Mouse (Mus musculus): ENCODE measurements around the gene Herc1. TPM values are rescaled to one million over a fixed set of nuclear protein-coding genes. Genes with fewer than 3 reads are reported as not detected.

The Herc1 gene
- polyA plus RNA-seq, 1 experiment from 2014 or later = 27.3 TPM

GRCm38 (mm10) chr9:66520299-66520698, 170.0 kb downstream of the Herc1 start:
- Histone ChIP-seq H3K4me1 (replicated peaks) (no peaks in the 10 kb centered on the region), H3K4me2 (no peak overlapping the region), H3K4me3 (replicated peaks) (no peak overlapping the region), H3K9ac (no peak overlapping the region), H3K36me3 (replicated peaks) (peaks cover 76% of the 10 kb centered on the region), H3K27me3 (no peaks in the 10 kb centered on the region), H3K27ac (replicated peaks) (no peak overlapping the region), H3K9me3 (replicated peaks) (no peaks in the 10 kb centered on the region)
- WGBS (ENCODE audit: insufficient replicate concordance) = 90% methylated on average over 4 of the region's 4 CpGs
- ATAC-seq (ENCODE audit: insufficient read depth) = no peak

GRCm38 (mm10) chr9:66521595-66521994, 171.3 kb downstream of the Herc1 start:
- WGBS (ENCODE audit: insufficient replicate concordance) = 90% methylated on average over 3 of the region's 3 CpGs
- H3K9ac ChIP-seq = no peak overlapping the region
- no peak for ATAC-seq (ENCODE audit: insufficient read depth)
- H3K4me2 ChIP-seq = no peak overlapping the region
- no peaks in the 10 kb centered on the region for H3K9me3 ChIP-seq (replicated peaks)
- no peak overlapping the region for H3K4me3 ChIP-seq (replicated peaks)
- H3K27me3 ChIP-seq = no peaks in the 10 kb centered on the region
- H3K27ac ChIP-seq (replicated peaks) = no peak overlapping the region
- H3K4me1 ChIP-seq (replicated peaks) = no peaks in the 10 kb centered on the region
- peaks cover 74% of the 10 kb centered on the region for H3K36me3 ChIP-seq (replicated peaks)

GRCm38 (mm10) chr9:66542785-66543184, 192.5 kb downstream of the Herc1 start:
- peaks cover 61% of the 10 kb centered on the region for H3K36me3 ChIP-seq (replicated peaks)
- H3K27me3 ChIP-seq = no peaks in the 10 kb centered on the region
- ATAC-seq (ENCODE audit: insufficient read depth) = no peak
- H3K4me3 ChIP-seq (replicated peaks) = no peak overlapping the region
- H3K4me1 ChIP-seq (replicated peaks) = no peaks in the 10 kb centered on the region
- no peaks in the 10 kb centered on the region for H3K9me3 ChIP-seq (replicated peaks)
- no peak overlapping the region for H3K9ac ChIP-seq
- no peak overlapping the region for H3K27ac ChIP-seq (replicated peaks)
- H3K4me2 ChIP-seq = no peak overlapping the region
- WGBS (ENCODE audit: insufficient replicate concordance) = 74% methylated on average over 4 of the region's 4 CpGs

Other genes starting within 250 kb of the Herc1 start
- gene Snx1, start 223.9 kb upstream of the Herc1 start, polyA plus RNA-seq (2015; fragmentation: Nextera tagmentation; extraction: Ambion mirVana) = 62.7 and 64.8 TPM in 2 replicates
- gene Ciao2a, start 223.8 kb upstream of the Herc1 start, polyA plus RNA-seq (2015; fragmentation: Nextera tagmentation; extraction: Ambion mirVana) = 117 and 132 TPM in 2 replicates
- gene Dapk2, start 192.2 kb upstream of the Herc1 start, polyA plus RNA-seq (2015; fragmentation: Nextera tagmentation; extraction: Ambion mirVana) = 31.9 and 33.9 TPM in 2 replicates
- gene Fbxl22, start 164.1 kb downstream of the Herc1 start, polyA plus RNA-seq (2015; fragmentation: Nextera tagmentation; extraction: Ambion mirVana) = 1.0 and 1.5 TPM in 2 replicates
- 13.1 and 13.4 TPM in 2 replicates for gene Usp3, start 242.7 kb downstream of the Herc1 start, polyA plus RNA-seq (2015; fragmentation: Nextera tagmentation; extraction: Ambion mirVana)

Measured in liver, embryonic 15.5 days (tissue).